Mouse (Mus musculus): ENCODE results near the gene Pdk2. TPM values are rescaled to one million over a fixed set of nuclear protein-coding genes. Genes with fewer than 3 reads are reported as not detected.

The Pdk2 gene
- polyA plus RNA-seq, 1 experiment: 167 TPM

- Histone ChIP-seq H3K4me3 (ENCODE audit: low read depth, low read length) (no peak overlapping the region), H3K27ac (ENCODE audit: insufficient read depth, low read depth, low read length) (0 out of 2 replicates have a peak overlapping the region, but pooled peaks have one; percentile 22), H3K36me3 (ENCODE audit: control insufficient read depth, insufficient read depth, low read length) (peaks cover 22% of the 10 kb centered on the region), H3K4me1 (ENCODE audit: control insufficient read depth, insufficient read depth, insufficient read length, low read length) (peaks cover 39% of the 10 kb centered on the region), H3K27me3 (ENCODE audit: control insufficient read depth, insufficient read depth, low read length) (no peaks in the 10 kb centered on the region)
- no peak for TF ChIP-seq POLR2A (IDR thresholded peaks at IDR 0.05; ENCODE audit: low read depth, low read length)
- no peak for TF ChIP-seq CTCF (IDR thresholded peaks at IDR 0.05; ENCODE audit: extremely low read depth, insufficient read length, insufficient replicate concordance, low read depth, low read length)
- whole genome bisulfite sequencing: 48% methylated on average over 8 of the region's 8 CpGs
Observed at GRCm38 (mm10) chr11:95070140-95071107, 29.3 kb upstream of the Pdk2 start.

GRCm38 (mm10) chr11:95069226-95069957 lies 28.2 kb upstream of the Pdk2 start:
- TF ChIP-seq CTCF (IDR thresholded peaks at IDR 0.05; ENCODE audit: extremely low read depth, insufficient read length, insufficient replicate concordance, low read depth, low read length) (no peak), POLR2A (IDR thresholded peaks at IDR 0.05; ENCODE audit: low read depth, low read length) (no peak)
- peaks cover 28% of the 10 kb centered on the region for H3K36me3 ChIP-seq (ENCODE audit: control insufficient read depth, insufficient read depth, low read length)
- H3K27ac ChIP-seq (ENCODE audit: insufficient read depth, low read depth, low read length): no peak overlapping the region
- WGBS: 80% methylated on average over 10 of the region's 10 CpGs
- H3K4me1 ChIP-seq (ENCODE audit: control insufficient read depth, insufficient read depth, insufficient read length, low read length): peaks cover 35% of the 10 kb centered on the region
- H3K27me3 ChIP-seq (ENCODE audit: control insufficient read depth, insufficient read depth, low read length): no peaks in the 10 kb centered on the region
- no peak overlapping the region for H3K4me3 ChIP-seq (ENCODE audit: low read depth, low read length)

- Histone ChIP-seq H3K27ac (ENCODE audit: insufficient read depth, low read depth, low read length) (no peak overlapping the region), H3K4me3 (ENCODE audit: low read depth, low read length) (no peak overlapping the region), H3K4me1 (ENCODE audit: control insufficient read depth, insufficient read depth, insufficient read length, low read length) (no peaks in the 10 kb centered on the region), H3K36me3 (ENCODE audit: control insufficient read depth, insufficient read depth, low read length) (peaks cover 77% of the 10 kb centered on the region), H3K27me3 (ENCODE audit: control insufficient read depth, insufficient read depth, low read length) (no peaks in the 10 kb centered on the region)
- 77% methylated on average over 19 of the region's 19 CpGs for WGBS
- no peak for TF ChIP-seq CTCF (IDR thresholded peaks at IDR 0.05; ENCODE audit: extremely low read depth, insufficient read length, insufficient replicate concordance, low read depth, low read length)
Observed at GRCm38 (mm10) chr11:95056768-95057501, 15.8 kb upstream of the Pdk2 start.

GRCm38 (mm10) chr11:95053062-95053461 lies 11.9 kb upstream of the Pdk2 start:
- TF ChIP-seq POLR2A (IDR thresholded peaks at IDR 0.05; ENCODE audit: low read depth, low read length): no peak
- no peak for TF ChIP-seq CTCF (IDR thresholded peaks at IDR 0.05; ENCODE audit: extremely low read depth, insufficient read length, insufficient replicate concordance, low read depth, low read length)
- H3K27ac ChIP-seq (ENCODE audit: insufficient read depth, low read depth, low read length): no peak overlapping the region
- no peak overlapping the region for H3K4me3 ChIP-seq (ENCODE audit: low read depth, low read length)
- peaks cover 68% of the 10 kb centered on the region for H3K36me3 ChIP-seq (ENCODE audit: control insufficient read depth, insufficient read depth, low read length)
- no peaks in the 10 kb centered on the region for H3K27me3 ChIP-seq (ENCODE audit: control insufficient read depth, insufficient read depth, low read length)
- 86% methylated on average over 9 of the region's 9 CpGs for WGBS
- H3K4me1 ChIP-seq (ENCODE audit: control insufficient read depth, insufficient read depth, insufficient read length, low read length): no peaks in the 10 kb centered on the region

- Histone ChIP-seq H3K27me3 (ENCODE audit: control insufficient read depth, insufficient read depth, low read length) (no peaks in the 10 kb centered on the region), H3K4me3 (ENCODE audit: low read depth, low read length) (no peak overlapping the region), H3K27ac (ENCODE audit: insufficient read depth, low read depth, low read length) (no peak overlapping the region), H3K4me1 (ENCODE audit: control insufficient read depth, insufficient read depth, insufficient read length, low read length) (0 out of 2 replicates have a peak, but pooled peaks cover 4% of the 10 kb centered on the region), H3K36me3 (ENCODE audit: control insufficient read depth, insufficient read depth, low read length) (peaks cover 46% of the 10 kb centered on the region)
- peak; percentile 91; the same call in 1 of the 2 replicates for TF ChIP-seq CTCF (IDR thresholded peaks at IDR 0.05; ENCODE audit: extremely low read depth, insufficient read length, insufficient replicate concordance, low read depth, low read length)
- TF ChIP-seq POLR2A (IDR thresholded peaks at IDR 0.05; ENCODE audit: low read depth, low read length): no peak
- WGBS: 60% methylated on average over 9 of the region's 9 CpGs
Observed at GRCm38 (mm10) chr11:95046980-95047680, 6.0 kb upstream of the Pdk2 start.

- H3K27ac ChIP-seq (ENCODE audit: insufficient read depth, low read depth, low read length): no peak overlapping the region
- TF ChIP-seq CTCF (IDR thresholded peaks at IDR 0.05; ENCODE audit: extremely low read depth, insufficient read length, insufficient replicate concordance, low read depth, low read length) (no peak), POLR2A (IDR thresholded peaks at IDR 0.05; ENCODE audit: low read depth, low read length) (no peak)
- WGBS: 83% methylated on average over 13 of the region's 13 CpGs
- H3K27me3 ChIP-seq (ENCODE audit: control insufficient read depth, insufficient read depth, low read length): no peaks in the 10 kb centered on the region
- H3K4me1 ChIP-seq (ENCODE audit: control insufficient read depth, insufficient read depth, insufficient read length, low read length): peaks cover 15% of the 10 kb centered on the region
- H3K36me3 ChIP-seq (ENCODE audit: control insufficient read depth, insufficient read depth, low read length): peaks cover 29% of the 10 kb centered on the region
- no peak overlapping the region for H3K4me3 ChIP-seq (ENCODE audit: low read depth, low read length)
Observed at GRCm38 (mm10) chr11:95044185-95044870, 3.2 kb upstream of the Pdk2 start.
